Mouse (Mus musculus) adrenal gland, adult 2 months (tissue): ENCODE measurements at regions not wholly inside any gene's neighbourhood (a gene's known extent, or its start where the extent isn't known, plus 50 kb on each side); places are given as distances from the start of the nearest gene placed in this dataset.

Source experiments
- DNase-seq: peaks from one replicate; pipeline ENCODE4 v3.0.0; 2021

DNA sequence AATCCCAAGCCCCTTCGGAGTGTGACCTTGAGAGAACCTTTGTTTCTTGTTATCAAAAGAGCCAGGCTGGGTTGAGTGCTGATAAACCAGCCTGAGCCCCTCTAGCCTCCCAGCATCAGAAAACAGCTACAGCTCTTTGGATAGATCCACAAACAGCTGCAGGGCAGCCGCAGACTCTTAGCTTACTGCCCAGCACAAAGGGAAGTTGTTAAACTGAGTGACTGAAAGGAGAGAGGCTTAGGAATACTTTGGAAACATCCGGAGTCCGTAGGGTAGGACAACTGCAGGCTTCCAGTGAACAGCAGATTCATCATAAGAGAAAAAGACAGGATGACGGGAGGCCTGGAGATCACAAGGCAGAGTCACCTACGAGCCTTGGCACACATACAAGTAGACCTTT, 166.9 kb upstream of the Tyw5 start:
- no peak for DNase-seq

- no peak for DNase-seq
These were observed 167.6 kb upstream of the Tyw5 start for GRCm38 (mm10) chr1:57574530-57574929.

DNA sequence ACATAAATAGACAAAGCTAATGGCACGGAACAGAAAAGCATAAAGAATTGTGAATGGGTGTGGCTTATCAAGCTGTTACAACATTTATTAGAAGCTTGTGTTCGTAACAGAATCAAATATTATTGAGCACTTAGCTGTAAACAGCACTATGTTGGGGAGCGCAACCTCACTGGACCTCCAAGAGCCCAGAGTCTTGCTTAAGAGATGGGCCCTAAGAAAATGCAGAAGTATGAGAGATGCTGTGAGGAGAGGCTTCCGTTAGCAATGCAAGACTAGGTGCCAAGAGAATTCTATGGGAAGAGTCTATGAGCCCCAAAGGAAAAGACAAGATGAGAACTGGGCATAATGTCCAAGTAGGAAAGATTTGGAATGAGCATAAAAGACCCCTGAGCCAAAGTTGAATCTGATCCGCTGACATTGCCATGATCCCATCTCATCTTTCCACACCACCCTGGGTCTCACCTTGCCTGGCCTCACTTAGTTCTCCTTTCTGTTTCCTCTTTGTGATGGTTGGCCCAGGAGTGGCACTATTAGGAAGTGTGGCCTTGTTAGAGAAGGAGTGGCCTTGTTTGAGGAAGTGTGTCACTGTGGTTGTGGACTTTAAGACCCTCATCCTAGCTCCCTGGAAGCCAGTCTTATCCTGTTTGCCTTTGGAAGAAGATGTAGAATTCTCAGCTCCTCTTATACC, 169.3 kb upstream of the Tyw5 start:
- no peak for DNase-seq

DNA sequence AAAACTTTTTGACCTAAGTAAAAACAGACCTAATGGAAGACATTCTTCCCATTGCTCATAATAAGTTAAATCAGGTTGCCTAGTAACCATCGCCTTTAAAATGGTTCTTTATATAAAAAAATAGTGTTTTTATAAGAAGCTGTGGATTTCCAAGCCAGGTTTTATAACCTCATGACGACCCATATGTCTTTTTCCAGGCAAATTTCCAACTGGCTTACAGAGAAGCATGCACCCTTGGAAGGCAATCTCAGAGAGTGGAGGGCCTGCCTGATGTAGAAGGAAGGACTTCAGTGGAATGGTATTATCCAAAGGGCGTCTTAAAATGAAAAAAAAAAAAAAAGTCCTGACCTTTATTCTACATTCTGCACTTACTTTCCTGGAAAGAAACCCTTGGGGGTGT, 172.2 kb upstream of the Tyw5 start:
- no peak for DNase-seq

- no peak for DNase-seq
These were observed 180.0 kb upstream of the Spats2l start for GRCm38 (mm10) chr1:57593707-57594589.

DNA sequence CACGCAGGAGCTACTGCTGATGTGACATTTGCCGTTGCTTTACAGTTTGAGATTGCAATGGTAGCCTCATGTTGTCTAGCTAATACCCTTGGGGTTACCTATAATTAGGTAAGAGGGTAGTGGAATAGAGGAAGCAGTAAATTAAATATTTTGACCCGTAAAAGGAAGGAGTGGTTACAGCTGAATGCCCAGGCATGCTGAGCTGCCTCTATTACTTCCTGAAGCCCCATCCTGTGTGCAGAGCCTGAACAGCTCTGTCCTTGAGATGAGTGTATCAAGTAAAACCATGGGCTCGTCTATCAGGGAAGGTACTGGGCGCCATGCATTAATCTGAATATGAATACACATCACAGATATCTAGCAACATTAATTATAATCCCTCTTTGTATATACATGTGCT, 179.1 kb upstream of the Spats2l start:
- DNase-seq = no peak

DNA sequence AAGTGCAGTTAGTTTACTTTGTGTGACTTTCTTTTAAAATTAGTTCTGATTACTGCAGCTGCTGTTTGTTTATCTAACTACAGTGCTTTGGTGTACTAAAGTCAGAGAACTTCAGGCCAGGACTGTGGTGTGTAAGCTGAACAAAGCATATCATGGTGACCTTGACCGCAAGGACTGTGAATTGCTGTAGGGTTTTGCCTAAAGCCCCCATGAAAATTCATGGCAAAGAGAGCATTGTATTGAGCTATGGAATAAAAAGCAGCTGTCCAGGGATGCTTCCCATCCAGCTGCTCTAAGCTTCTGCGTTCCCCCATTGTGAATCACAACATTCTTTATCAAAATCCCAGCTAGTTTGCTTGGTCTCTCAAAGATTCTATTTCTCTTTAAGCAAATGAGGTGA, 173.0 kb upstream of the Spats2l start:
- no peak for DNase-seq

DNA sequence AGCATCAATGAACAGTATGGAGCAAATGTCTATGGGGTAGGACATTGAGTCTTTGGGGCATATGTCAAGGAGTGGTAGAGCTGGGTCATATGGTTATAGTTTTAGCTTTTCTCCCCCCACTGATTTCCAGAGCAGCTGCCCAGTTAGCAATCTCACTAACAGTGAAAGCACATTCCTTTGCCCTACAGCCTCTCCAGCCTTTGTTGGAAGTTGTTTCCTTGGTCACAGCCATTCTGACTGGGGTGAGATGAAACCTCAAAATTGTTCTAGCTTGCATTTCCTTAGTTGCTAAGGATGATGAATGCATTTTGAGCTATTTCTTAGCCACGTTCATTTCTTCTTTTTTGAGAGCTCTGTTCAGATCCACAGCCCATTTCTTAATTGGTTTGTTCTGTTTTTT, 168.4 kb upstream of the Spats2l start:
- no peak for DNase-seq

DNA sequence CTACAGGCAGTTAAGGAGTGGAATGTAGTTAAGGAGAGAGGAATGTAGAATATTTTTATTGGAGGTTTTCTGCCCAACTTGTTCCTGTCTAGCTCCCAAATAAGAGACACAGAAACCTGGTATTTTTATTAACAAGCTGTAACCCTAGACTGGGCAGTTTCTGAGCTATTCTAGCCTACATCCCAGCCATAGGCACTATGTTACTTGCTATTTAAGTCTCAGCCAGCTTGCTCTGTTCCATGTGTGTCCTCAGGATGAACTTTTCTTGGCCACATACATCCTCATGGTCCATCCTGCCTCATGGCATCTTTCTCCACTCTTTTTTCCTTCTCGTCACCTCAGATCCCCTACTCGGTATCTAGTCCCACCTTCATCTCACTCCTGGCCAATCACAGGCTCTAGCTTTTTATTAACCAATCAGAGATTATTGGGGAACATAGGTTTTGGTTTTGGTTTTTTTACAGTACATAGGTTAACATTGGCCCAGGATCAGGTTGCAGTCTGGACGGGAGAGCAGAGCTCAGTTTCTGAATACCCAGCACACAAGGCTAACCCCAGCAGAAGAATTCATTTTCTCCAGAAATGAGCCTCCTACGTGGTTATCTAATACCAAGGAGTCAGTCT, 167.8 kb upstream of the Spats2l start:
- DNase-seq = no peak

DNA sequence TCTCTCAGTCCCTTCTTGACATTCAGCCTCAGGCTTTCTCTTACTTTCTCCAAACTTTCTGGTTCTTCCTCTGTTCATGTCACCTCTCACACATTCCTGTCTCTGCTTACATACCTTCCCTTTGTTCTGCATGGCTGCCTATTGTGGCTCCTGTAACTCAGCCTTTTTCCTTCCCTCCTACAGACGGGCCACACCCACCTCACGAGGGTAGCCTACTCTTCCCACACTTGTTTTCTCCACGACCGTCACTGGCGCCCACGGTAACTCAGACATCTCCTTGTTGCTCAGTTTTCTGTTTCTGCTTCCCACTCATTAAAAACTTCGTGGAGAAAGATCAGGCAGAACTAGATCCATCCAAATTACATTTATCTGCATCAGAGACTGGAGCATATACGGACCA, 166.9 kb upstream of the Spats2l start:
- DNase-seq = no peak

DNA sequence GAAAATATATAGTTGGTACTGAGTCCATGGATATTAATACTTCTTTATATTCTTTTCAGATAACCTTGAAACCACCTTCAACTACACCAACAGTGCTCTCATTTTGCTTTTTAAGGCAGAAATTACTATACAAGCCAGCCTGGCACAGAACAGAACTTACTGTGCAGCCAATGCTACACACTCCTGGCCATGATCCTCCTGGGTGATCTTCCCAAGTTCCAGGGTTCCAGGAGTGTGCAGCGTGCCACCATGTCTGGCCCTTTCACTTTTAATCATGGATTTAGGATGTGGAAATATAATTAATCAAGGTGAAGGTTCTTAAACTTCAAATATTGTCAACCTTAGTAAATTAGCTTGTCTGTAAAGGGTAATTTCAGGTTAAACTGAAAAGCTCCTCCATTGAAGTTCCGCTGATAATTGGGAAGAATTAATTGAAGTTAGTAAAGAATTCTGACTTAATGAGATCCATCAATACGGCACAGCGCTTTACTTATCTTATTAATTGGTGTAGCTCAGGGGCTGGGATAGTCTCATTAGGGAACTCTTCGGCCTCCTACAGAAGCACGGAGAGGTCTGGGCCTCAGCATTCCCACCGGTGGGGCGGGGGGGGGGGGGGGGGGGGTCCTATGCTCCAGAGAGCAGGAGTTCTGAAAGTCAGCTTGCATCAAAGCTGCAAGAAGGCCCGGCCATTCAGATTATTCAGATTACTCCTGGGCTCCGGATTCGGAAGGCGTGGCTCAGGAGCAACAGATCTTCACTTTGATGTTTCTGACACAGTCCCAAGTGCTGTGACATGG, 166.1 kb upstream of the Spats2l start:
- DNase-seq = no peak

GRCm38 (mm10) chr1:57608423-57608679, 165.6 kb upstream of the Spats2l start:
- DNase-seq = no peak

- no peak for DNase-seq
These were observed 164.7 kb upstream of the Spats2l start for GRCm38 (mm10) chr1:57609307-57609706.

DNA sequence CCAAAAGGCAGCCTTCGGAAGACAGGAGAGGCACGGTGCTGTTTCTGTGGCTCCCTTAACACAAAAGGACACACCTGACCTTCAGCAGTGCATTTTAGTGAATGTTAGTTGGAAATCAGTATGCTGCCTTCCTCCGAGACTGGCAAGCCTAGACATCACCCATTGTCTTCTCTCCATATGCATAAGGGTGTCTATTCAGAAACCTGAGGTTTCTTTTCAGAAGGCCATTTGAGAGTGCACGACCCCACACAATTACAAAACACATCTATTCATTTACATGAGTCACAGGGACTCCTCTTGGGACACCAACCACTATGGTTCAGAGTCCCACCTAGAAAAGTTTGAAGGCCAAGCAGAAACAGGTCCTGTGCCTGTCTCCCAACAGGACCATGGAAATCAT, 161.8 kb upstream of the Spats2l start:
- no peak for DNase-seq

DNA sequence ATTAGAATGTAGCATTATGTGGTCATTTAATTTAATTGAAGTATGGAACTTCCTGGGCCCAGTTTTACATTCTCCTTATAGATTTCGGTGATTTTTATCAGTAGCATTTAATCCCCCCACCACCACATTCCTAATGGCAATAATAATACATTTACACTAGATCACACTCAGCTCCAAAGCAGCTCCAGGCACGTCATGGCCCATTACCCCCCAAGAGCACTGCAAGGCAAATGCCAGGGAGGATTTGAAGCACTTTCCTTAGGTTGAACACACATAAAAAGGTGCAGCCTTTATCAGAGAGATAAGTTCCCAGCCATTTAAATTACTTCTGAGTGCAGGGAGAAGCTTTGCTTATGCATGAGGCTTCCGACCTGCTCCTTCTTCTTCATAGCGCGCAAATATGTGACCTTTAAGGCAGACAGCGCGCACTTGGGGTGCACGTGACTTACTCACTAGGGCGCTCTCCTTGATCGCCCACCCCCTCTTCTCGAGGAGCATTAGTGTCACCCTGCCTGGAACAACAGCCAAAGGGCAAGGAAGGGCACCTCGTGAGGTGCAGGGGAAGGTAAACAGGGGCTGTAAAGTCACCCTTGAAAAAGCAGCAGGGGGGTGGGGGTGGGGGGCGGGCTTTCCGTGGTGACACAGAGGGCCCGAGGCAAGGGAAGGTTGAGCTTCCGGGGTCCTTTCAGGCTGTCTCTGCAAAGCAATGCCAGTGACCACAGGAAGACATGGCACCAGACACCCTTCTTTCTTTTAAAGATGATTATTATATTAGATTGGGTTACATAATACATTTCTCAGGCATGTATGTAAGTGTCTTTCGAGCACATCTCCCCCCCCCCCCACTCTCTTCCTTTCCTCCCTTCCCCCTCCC, 160.8 kb upstream of the Spats2l start:
- peak; percentile 8 for DNase-seq

GRCm38 (mm10) chr1:57615155-57615554, 158.8 kb upstream of the Spats2l start:
- DNase-seq = no peak

DNA sequence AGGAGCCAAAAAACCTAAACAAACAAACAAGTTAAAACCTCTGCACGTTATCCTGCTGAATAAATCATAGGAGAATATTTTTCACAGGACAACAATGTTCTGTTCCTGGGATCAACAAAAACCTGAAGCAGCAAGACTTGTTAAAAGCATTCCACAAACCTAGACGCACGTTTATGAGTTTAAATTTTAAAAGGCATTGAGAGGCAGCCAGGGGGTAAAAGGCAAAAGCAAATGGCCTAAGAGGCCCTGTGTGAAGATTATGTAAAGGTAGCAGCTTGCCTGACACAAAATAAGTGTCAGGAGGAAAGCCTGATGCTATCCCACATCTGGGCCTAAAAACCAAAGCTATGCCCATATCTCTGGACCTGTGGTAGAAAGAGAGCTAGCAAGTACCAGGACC, 156.6 kb upstream of the Spats2l start:
- no peak for DNase-seq

GRCm38 (mm10) chr1:57622561-57622960, 151.4 kb upstream of the Spats2l start:
- no peak for DNase-seq

DNA sequence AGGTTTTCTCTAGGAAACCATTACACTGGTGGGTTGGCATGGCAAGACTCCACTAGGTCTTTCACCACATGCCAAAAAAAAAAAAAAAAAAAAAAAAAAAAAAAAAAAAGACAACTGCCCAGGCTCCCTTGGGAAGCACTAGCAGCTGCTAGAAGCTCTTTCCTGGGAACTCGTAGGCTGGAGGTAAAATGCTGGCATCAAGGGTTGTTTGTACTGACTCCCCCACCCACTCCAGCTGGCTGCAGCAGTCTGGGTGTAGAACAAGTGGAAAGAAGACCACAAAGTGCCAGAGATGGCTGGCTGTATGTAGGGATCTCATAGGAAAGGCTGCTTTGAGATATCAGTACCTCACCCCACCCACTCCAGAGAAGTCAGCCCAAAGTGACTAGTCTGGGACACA, 140.0 kb upstream of the Spats2l start:
- DNase-seq = no peak

GRCm38 (mm10) chr1:57642131-57642530, 131.8 kb upstream of the Spats2l start:
- no peak for DNase-seq

- DNase-seq = no peak
These were observed 130.4 kb upstream of the Spats2l start for GRCm38 (mm10) chr1:57643466-57644097.
